In the genomic region with DNA sequence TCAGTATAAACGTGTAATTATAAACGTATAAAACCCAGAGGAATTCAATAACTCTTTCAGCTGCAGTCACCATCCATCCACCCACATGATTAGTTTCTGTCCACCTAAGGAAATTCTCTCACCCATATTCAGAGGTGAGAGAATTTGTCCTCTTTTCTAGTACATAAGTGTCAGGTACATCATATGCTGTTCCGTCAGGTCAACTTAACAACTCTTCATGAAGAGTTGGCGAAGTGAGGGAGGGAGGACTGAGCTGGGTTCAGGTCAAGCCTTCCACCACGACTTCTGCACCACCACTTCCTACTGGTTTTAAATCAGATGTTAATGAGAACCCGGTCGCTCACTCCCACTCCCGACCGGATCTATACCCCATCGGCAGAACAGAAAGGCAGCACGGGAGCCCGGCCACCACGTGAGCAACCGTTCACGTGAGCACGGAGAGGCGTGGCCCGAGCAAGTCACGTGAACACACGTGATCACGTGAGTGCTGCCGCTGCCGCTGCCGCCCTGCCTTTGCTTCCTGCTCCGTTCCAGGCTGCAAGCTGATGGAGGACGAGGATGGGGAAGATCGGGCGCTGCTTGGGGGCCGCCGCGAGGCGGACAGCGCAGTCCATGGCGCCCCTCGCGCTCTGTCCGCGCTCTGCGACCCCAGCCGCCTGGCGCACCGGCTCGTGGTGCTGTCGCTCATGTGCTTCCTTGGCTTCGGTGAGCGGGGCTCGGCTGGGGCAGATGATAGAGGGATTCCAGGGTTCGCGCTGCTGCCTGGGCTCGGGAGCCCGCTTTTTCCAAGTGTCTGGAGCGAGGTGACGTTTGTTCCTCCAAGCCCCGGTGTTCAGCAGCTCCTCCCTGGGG, we compare ENCODE assay signal across 7 mouse cellular contexts. TPM values are rescaled to one million over a fixed set of nuclear protein-coding genes. Genes with fewer than 3 reads are reported as not detected.
DNase-seq lines count a peak whose midpoint lies in the region; ATAC-seq lines count a peak whose summit lies in the region.

Mfsd1 (plus strand) TSS at position 469 of the 852 bp plus-strand sequence.

- WGBS in embryonic facial prominence, embryonic 11.5 days, result 5% methylated on average over 54 of the region's 54 CpGs
- 5% methylated on average over 53 of the region's 54 CpGs for WGBS in limb, embryonic 11.5 days
- 4% methylated on average over 54 of the region's 54 CpGs for WGBS in midbrain, embryonic 14.5 days

- DNase-seq in adrenal gland, postnatal 14 days, result peak; percentile 91
- peak; percentile 96 for DNase-seq in embryonic facial prominence, embryonic 11.5 days (ENCODE audit: low spot score)
- DNase-seq in kidney, adult 11 months, result peak; percentile 51
- DNase-seq in limb, embryonic 11.5 days (ENCODE audit: low spot score), result peak; percentile 98
- peak; percentile 98 for DNase-seq in midbrain, embryonic 14.5 days
- DNase-seq in spleen, adult 18-20 months, result peak; percentile 77 to 80

- H3K9ac ChIP-seq in embryonic facial prominence, embryonic 11.5 days (replicated peaks; ENCODE audit: low read length), result peak within 1 kb of the TSS; percentile 75
- H3K9ac ChIP-seq in limb, embryonic 11.5 days (ENCODE audit: low read length), result peak within 1 kb of the TSS; percentile 64
- peak within 1 kb of the TSS; percentile 60 for H3K9ac ChIP-seq in midbrain, embryonic 14.5 days (replicated peaks; ENCODE audit: low read length)

- peak within 1 kb of the TSS; percentile 87 for H3K4me3 ChIP-seq in embryonic facial prominence, embryonic 11.5 days (ENCODE audit: low read depth, low read length)
- H3K4me3 ChIP-seq in limb, embryonic 11.5 days (ENCODE audit: low read depth, low read length), result peak within 1 kb of the TSS; percentile 77
- H3K4me3 ChIP-seq in midbrain, embryonic 14.5 days (replicated peaks; ENCODE audit: low read depth, low read length), result peak within 1 kb of the TSS; percentile 67

- no peaks in the 10 kb centered on the region for H3K9me3 ChIP-seq in embryonic facial prominence, embryonic 11.5 days (replicated peaks; ENCODE audit: control insufficient read depth, low read length)
- no peaks in the 10 kb centered on the region for H3K9me3 ChIP-seq in limb, embryonic 11.5 days (ENCODE audit: control insufficient read depth, low read length)
- H3K9me3 ChIP-seq in midbrain, embryonic 14.5 days (ENCODE audit: control insufficient read depth, low read length), result no peaks in the 10 kb centered on the region

- no peaks in the 10 kb centered on the region for H3K4me1 ChIP-seq in embryonic facial prominence, embryonic 11.5 days (ENCODE audit: control insufficient read depth, insufficient read depth, low read length)
- no peaks in the 10 kb centered on the region for H3K4me1 ChIP-seq in limb, embryonic 11.5 days (ENCODE audit: control insufficient read depth, insufficient read depth, low read length)
- peaks cover 7% of the 10 kb centered on the region; the same call in 1 of the 2 replicates for H3K4me1 ChIP-seq in midbrain, embryonic 14.5 days (ENCODE audit: control insufficient read depth, insufficient read depth, low read length)

- no peak within 1 kb of the TSS for H3K27ac ChIP-seq in embryonic facial prominence, embryonic 11.5 days (replicated peaks; ENCODE audit: low read depth, low read length)
- H3K27ac ChIP-seq in limb, embryonic 11.5 days (replicated peaks; ENCODE audit: low read depth, low read length), result no peak within 1 kb of the TSS
- peak within 1 kb of the TSS; percentile 65 for H3K27ac ChIP-seq in midbrain, embryonic 14.5 days (replicated peaks; ENCODE audit: low read depth, low read length)

- H3K27me3 ChIP-seq in embryonic facial prominence, embryonic 11.5 days (ENCODE audit: control insufficient read depth, insufficient read depth, low read length), result no peaks in the 10 kb centered on the region
- H3K27me3 ChIP-seq in limb, embryonic 11.5 days (ENCODE audit: control insufficient read depth, insufficient read depth, low read length), result no peaks in the 10 kb centered on the region
- 0 out of 2 replicates have a peak, but pooled peaks cover 4% of the 10 kb centered on the region for H3K27me3 ChIP-seq in midbrain, embryonic 14.5 days (ENCODE audit: control insufficient read depth, insufficient read depth, low read length)

- peak within 1 kb of the TSS; percentile 82 for H3K4me2 ChIP-seq in embryonic facial prominence, embryonic 11.5 days (ENCODE audit: low read depth, low read length)
- peak within 1 kb of the TSS; percentile 88 for H3K4me2 ChIP-seq in limb, embryonic 11.5 days (ENCODE audit: low read depth, severe bottlenecking)
- peak within 1 kb of the TSS; percentile 94 for H3K4me2 ChIP-seq in midbrain, embryonic 14.5 days (ENCODE audit: low read length)

- ATAC-seq in embryonic facial prominence, embryonic 11.5 days (replicated peaks; ENCODE audit: insufficient number of reproducible peaks, low FRiP score, low TSS enrichment, low read depth), result peak; percentile 92
- ATAC-seq in granulocyte monocyte progenitor cell, adult 5-6 weeks (replicated peaks; ENCODE audit: poor library complexity, severe bottlenecking), result peak; percentile 90
- peak; percentile 84 for ATAC-seq in limb, embryonic 11.5 days (ENCODE audit: insufficient number of reproducible peaks, low FRiP score, low TSS enrichment, low read depth)
- peak; percentile 93 for ATAC-seq in midbrain, embryonic 14.5 days (ENCODE audit: low FRiP score, low TSS enrichment)

- H3K36me3 ChIP-seq in embryonic facial prominence, embryonic 11.5 days (replicated peaks; ENCODE audit: control insufficient read depth, insufficient read depth, low read depth, low read length), result no peaks in the 10 kb centered on the region; the same call in 1 of the 2 replicates
- peaks cover 6% of the 10 kb centered on the region; the same call in 1 of the 2 replicates for H3K36me3 ChIP-seq in limb, embryonic 11.5 days (ENCODE audit: control insufficient read depth, insufficient read depth, low read length)
- peaks cover 8% of the 10 kb centered on the region for H3K36me3 ChIP-seq in midbrain, embryonic 14.5 days (ENCODE audit: control insufficient read depth, insufficient read depth, low read length)

RNA-seq across cellular contexts. Expression of gene Mfsd1, which starts in this region (rescaled TPM):
- total RNA-seq in adrenal gland, postnatal 14 days (2021), result 60.4 and 63.9 TPM in 2 replicates
- polyA plus RNA-seq in embryonic facial prominence, embryonic 11.5 days (2014; fragmentation: Nextera tagmentation; extraction: Ambion mirVana), result 76.3 and 76.6 TPM in 2 replicates
- total RNA-seq in granulocyte monocyte progenitor cell, adult 5-6 weeks (2014; fragmentation: Nextera tagmentation), result 41.5 and 51.5 TPM in 2 replicates
- total RNA-seq in granulocyte monocyte progenitor cell, adult 5-6 weeks (2017), result 167 and 180 TPM in 2 replicates
- 62.6 and 63.1 TPM in 2 replicates for polyA plus RNA-seq in limb, embryonic 11.5 days (2014; fragmentation: Nextera tagmentation; extraction: Ambion mirVana)
- polyA plus RNA-seq in midbrain, embryonic 14.5 days (2014; fragmentation: Nextera tagmentation; extraction: Ambion mirVana), result 28.8 and 42.9 TPM in 2 replicates
